In the genomic region with DNA sequence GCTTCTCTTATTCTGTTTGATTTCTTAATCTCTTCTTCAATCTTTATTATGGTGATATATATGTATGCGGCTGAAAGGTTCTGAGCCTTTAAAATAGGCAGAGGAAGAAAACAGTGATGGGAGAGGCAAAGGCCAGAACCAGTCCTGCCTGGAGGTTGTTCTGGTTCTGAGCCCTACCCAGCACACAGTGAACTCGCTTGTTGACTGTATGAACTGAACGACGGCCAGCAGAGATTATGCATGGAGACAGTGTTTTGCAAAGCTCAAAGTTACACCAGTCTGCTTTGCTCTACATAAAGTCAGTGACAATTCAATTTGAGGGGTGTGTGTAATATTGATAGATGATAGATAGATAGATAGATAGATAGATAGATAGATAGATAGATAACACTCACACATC, we compare ENCODE assay signal across 16 mouse cellular contexts.
DNase-seq lines count a peak whose midpoint lies in the region.
"Had no signal": no experiment of that assay in that cellular context is flagged by ENCODE, and none has a peak within 500 bp of the region (broad histone marks: within the 10 kb centered on the region; RNA-seq: fewer than 3 reads in every experiment).

No protein-coding gene starts in this region.

- DNase-seq in lung, postnatal 36 days: peak; percentile 67
- DNase-seq in lung, postnatal 4 days: no peak
- DNase-seq in urinary bladder, postnatal 14 days (ENCODE audit: low spot score): peak; percentile 67
- DNase-seq in urinary bladder, postnatal 25 days (ENCODE audit: low spot score): no peak
- peak; percentile 31 to 43 for DNase-seq in urinary bladder, postnatal 36 days (ENCODE audit: low spot score in 2 of 2)
- no peak for DNase-seq in urinary bladder, postnatal 10 days (ENCODE audit: low spot score)
- DNase-seq: adrenal gland, adult 2 months; adrenal gland, adult 8-10 months; adrenal gland, postnatal 10 days; adrenal gland, postnatal 14 days; adrenal gland, postnatal 25 days; adrenal gland, postnatal 36 days; B cell, adult 2 months; cerebellum, adult 11 months; cerebellum, adult 11-12 months; cerebellum, adult 18-20 months had no signal

Comparison
In these comparisons a context has a peak if more than half of its experiments do, and no peak if none do; other contexts are left out.
1. DNase-seq: peak in lung, postnatal 36 days (single experiment), urinary bladder, postnatal 14 days (single experiment) and urinary bladder, postnatal 36 days (2 of 2); none in lung, postnatal 4 days (0 of 2), urinary bladder, postnatal 25 days (single experiment) and urinary bladder, postnatal 10 days (single experiment).